Mouse (Mus musculus) liver (tissue): ENCODE measurements around the gene Fndc10.

Experiments
- DNase-seq: peaks from one replicate; pipeline ENCODE4 v3.0.0-alpha.2; 2020; ENCODE audit warnings: mixed read lengths

The Fndc10 gene

GRCm38 (mm10) chr4:155690571-155691375 is 3.4 kb upstream of the Fndc10 start:
- no peak for DNase-seq

GRCm38 (mm10) chr4:155692421-155692820 is 1.7 kb upstream of the Fndc10 start:
- DNase-seq, result no peak

GRCm38 (mm10) chr4:155694482-155695401 is 600 bp downstream of the Fndc10 start:
- peak; percentile 12 for DNase-seq

GRCm38 (mm10) chr4:155695531-155696062 is 1.5 kb downstream of the Fndc10 start:
- no peak for DNase-seq

- no peak for DNase-seq
Measured at GRCm38 (mm10) chr4:155696261-155697255, 2.4 kb downstream of the Fndc10 start.

DNA sequence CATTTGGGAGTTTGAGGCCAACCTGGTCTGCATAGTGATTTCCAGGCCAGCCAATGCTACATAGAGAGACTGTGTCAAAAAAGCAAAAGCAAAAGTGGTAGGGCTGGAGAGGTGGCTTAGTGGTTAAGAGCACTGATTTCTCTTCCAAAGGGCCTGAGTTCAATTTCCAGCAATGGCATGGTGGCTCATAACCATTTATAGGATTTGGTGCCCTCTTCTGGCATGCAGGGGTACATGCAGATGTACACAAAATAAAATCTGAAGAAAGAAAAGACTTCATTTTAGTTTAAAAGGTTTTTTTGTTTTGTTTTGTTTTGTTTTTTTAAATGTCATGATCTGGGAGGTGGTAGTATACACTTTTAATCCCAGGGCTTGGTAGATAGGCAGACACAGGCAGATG is 6.3 kb downstream of the Fndc10 start:
- no peak for DNase-seq

- no peak for DNase-seq
Measured at GRCm38 (mm10) chr4:155703425-155703929, 9.3 kb downstream of the Fndc10 start.

DNA sequence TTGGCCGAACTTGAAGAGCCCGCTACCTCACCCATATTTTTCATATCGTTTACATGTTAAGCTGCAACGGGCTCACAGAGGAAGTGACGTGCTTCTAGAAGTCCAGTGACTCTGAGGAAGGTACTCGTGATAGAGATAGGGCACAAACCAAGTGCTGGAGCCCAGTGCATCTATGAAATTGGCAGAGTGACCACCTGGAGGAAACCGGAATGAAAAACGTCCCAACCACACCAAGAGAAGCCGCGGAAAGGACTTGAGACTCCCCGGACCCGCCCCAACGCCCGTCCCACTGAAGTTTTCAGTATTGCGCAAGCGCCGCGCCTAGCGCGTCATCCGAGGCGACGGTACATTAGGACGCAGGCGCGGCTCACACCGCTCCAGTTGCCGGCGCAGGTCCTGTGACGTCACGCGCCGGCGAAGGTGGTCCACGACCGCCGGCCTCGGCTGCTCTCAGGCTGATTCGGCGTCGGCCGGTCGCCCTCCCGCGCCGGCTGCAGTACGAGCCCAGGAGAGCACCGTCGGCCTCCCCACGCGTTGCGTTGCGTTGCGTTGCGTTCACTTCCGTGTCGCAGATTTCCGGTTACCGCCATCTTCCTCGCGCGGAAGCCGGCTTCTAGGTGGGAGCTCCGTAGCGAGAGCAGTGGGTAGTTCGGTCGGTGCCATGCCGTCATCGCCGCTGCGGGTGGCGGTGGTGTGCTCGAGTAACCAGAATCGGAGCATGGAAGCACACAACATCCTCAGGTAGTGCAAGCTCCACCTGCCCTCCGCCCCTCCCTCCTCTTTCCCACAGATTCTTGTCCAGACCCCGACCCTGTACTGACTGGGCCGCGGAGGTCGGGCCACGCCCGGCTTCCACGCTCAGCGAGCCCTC is 10.8 kb downstream of the Fndc10 start, which contains the start of gene Ssu72:
Gene Ssu72 (plus strand): TSS at position 80 of the 871 bp plus-strand sequence.
- DNase-seq, result peak; percentile 94

GRCm38 (mm10) chr4:155705592-155705929 is 11.4 kb downstream of the Fndc10 start:
- no peak for DNase-seq

GRCm38 (mm10) chr4:155708582-155708981 is 14.4 kb downstream of the Fndc10 start:
- DNase-seq, result no peak

DNA sequence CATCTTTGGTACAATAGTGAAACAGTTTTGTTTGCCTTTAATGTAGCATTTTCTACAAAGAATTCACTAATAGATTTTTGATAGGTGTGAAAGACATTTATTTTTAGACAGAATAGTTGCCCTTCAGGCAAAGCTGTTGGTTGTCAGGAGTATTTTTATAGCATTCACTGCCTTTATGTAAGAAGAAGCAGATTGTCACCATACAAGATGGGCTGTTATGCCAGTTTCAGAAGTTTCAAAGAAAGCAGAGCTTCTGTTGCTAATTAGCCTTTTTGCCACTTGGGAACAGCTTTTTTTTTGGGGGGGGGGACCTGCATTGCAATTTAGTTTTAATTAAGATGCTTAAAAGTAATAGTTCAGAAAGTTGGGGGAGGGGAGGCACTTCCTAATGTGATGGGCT is 14.8 kb downstream of the Fndc10 start:
- no peak for DNase-seq

- no peak for DNase-seq
Measured at GRCm38 (mm10) chr4:155710521-155711252, 16.5 kb downstream of the Fndc10 start.

DNA sequence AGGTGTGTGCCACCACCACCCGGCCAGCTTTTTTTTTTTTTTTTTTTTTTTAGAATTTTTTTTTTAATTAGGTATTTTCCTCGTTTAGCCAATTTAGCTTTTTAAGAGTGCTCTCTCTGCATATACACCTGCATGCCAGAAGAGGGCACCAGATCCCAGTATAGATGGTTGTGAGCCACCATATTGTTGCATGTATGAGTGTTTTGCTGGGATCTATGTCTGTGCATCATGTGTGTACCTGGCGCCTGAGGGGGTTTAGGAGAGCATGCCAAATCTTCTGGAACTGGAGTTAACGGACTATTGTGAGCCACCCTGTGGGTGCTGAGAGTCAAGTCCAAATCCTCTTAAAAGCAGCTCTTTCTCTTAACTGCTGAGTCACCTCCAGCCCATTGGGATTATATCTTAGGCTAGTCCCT is 27.5 kb downstream of the Fndc10 start:
- no peak for DNase-seq

- DNase-seq, result no peak
Measured at GRCm38 (mm10) chr4:155727993-155728392, 33.9 kb downstream of the Fndc10 start.

DNA sequence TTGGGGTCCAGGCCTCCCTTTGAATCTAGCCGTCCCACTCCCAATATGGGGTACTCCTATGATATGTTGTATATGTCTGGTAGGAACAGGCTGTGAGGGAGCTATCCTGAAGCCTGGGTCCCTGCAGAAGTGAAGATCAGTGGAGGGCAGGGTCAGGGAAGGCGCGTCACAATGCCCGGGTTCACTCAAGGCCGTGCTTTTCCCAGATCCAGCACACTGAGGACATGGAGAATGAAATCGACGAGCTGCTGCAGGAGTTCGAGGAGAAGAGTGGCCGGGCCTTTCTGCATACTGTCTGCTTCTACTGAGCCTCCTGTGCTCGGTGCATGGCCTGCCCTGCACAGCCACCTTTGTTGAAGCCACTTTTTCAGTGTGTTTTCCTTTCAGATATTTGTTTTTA is 39.1 kb downstream of the Fndc10 start:
- no peak for DNase-seq

DNA sequence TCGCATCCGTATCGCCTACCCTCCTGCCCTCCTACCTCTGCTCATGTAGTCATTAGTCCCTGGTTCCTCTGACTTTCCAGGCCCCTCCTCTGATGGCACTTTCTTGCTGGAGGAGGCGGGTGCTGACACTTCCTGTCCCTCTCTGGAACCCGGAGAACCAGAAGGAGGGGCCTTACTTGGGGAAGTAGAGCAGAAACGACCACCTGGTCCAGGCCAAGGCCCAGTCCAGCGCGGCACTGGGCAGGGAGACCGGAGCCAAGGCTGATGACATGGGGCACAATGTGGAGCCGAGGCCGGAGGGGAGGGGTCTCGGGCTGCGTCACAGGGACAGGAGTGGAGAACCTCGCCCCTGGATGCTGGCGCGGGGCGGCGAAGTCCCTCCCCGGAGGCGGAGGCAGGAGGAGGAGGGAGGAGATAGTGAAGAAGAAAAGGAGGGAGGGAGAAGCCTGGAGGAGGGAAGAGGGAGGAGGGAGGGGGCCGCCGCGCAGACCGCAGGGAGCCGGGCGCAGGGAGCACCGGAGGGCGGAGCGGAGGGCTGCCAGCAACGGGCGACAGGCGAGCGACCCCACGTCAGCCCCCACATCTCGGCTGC is 40.3 kb downstream of the Fndc10 start, which contains the start of gene Tmem240:
Gene Tmem240 (plus strand): TSS at position 451 of the 592 bp plus-strand sequence.
- DNase-seq, result peak; percentile 85

GRCm38 (mm10) chr4:155734951-155735702 is 41.0 kb downstream of the Fndc10 start:
- peak; percentile 38 for DNase-seq

DNA sequence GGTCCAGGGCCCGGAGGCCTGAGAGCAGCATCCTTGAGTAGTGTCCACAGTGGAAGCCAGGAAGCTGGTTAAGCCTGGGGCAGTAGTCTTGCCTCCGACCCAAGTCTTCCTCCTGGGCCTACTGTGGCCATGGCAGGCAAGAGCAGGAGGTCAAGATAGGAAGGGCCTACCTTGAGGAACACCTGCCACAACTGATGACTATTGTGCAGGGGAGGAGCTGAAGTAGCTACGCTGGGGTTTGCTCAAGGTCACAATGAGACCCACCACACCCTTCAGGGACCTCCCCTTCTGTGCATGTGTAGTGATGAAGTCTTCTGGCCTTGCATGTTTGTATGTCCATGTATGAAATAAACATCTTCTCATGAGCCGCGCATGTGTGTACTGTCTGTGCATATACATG is 41.6 kb downstream of the Fndc10 start:
- no peak for DNase-seq

DNA sequence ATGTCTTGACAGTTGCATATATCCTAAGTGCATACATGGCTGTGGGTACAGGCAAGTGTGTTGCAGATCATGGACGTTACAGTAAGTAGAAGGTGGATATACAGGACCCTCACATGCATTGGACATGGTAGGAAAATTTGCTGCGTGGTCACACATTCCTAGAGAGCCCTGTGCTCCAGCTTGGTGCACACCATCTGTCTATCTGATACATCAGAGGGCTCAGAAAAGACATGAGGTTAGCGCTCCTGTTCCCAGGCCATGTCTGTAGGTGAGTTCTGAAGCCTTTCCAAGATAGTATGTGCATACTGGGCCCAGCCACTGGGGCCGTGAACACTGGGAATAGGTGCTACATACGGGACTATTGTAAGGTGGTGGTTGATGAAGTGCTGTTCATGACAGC is 42.3 kb downstream of the Fndc10 start:
- DNase-seq, result no peak
